Mouse (Mus musculus) lung, adult 18-20 months (tissue): Measurements from ENCODE around the gene C1qtnf1.

ENCODE experiments used
- DNase-seq, 2 experiments: peaks; one replicate each; pipeline ENCODE4 v3.0.0; 2022; ENCODE audit warnings: mixed read lengths in 2 of 2

C1qtnf1 gene

DNA sequence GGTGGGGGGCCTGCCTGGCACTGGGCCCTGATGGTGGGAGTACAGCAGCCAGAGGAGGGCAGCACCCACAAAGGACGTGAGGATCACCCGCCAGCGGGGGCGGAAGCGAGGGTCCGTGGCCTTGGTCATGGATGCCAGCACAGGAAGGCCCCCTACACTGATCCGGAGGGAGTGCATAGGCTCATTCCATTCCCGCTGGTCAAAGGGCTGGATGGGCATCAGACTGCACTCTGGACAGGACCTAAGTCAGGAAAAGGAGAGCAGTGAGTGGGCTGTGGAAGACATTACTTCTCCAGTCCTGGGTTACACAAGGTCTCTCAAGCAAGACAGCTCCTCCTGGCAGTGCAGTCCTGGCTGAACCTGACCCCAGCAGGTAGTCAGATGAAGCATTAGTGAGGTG is 16.7 kb upstream of the C1qtnf1 start:
- DNase-seq, result no peak

DNA sequence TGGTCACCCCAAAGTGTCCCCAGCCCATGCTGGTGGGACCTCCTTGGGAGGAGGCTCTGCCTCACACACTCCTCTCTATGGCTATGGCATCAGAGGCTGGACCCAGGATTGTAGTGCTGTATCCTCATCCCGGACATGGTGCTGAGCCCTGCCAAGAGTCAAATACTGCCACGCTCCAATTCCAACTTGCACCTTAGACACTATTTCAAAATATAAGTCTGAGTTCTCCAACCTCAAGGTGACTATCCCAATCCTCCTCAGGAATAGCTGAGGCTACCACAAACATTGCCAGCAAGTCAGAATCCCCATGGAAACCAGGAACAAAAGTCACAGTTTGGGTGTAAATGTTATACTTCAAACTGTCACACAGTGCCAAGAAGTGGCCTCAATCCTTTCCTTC is 15.4 kb upstream of the C1qtnf1 start:
- DNase-seq, result no peak

DNA sequence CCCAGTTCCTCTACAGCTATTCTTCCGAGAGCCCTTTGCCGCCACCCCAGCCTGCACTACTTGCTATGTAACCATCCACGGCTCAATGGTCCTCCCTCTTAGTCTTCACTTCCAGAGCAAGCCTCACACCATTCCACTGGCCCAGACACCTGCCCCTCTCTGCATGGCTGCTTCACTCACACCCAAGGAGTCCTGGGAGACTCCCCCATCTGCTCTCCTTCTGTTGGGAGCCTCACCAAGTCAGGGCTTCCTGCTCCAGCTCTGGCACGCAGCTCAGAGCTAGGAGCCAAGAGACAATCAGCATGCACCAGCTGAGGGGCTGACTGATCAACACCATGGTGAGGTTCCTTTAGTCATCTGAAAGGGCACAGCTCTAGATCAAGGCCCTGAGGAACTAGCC is 14.9 kb upstream of the C1qtnf1 start:
- no peak for DNase-seq

DNA sequence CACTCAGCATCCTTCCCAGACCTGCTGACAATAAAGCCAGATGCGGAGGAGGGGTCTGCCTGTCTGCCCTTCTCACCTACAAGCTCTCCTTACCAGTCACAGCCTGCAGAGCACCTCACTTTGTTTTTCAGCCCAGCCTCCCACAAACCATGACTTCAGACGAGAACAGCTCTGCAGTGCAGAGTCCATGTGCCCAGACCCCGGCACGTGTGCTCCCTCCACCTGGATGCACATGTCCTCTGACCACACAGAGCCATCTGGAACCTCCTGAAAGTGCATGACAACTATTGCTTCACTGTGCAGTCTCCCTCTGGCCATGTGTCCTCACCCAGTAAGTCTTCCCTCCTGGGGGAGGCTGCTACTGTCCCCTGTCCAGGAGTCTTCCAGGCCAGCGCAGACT is 13.7 kb upstream of the C1qtnf1 start:
- no peak for DNase-seq

- DNase-seq, result no peak
Measured at GRCm38 (mm10) chr11:118415630-118416029, 12.4 kb upstream of the C1qtnf1 start.

- no peak for DNase-seq
Measured at GRCm38 (mm10) chr11:118416046-118416445, 12.0 kb upstream of the C1qtnf1 start.

DNA sequence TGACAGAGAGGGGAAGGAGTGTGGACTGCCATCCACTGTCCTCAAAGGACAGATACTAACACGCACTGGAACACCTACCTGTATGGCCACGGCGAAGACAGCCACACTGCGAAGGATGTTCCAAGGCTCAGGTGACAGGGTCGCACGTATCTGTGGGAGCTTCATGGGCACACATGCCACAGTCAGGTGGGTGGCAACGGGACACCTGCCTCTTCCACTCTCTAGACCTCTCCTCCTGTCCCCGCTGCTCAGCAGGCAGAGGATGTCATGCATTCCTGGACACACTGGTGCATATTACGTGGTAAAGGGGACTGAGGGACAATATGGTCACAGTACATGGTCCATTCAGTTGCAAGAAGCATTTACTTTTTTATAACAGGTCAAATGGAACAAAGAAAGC is 10.5 kb upstream of the C1qtnf1 start:
- DNase-seq, result no peak

DNA sequence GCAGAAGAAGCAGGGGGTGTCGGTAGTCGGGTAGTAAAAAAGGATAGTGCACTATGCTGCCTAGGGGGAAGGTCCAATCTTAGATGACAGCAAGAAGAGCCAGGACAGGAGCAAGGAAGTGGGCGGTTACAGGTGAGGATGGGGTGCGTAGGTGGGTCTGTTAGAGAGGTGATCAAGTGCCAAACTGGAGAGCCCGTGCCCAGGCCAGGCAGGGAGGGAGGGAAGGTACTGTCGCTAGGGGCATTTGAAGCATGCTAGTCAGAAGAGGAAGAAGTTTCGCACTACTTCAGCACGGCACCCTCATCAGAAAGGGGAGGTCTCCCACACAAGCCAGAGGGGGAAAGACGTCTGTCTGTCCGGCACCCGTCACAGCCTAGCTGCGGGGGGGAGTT is 9.6 kb upstream of the C1qtnf1 start:
- DNase-seq, result no peak

- DNase-seq, result peak; percentile 99
Measured at GRCm38 (mm10) chr11:118418834-118419504, 9.0 kb upstream of the C1qtnf1 start, which contains the start of gene Cant1. TSS of gene Cant1 (minus strand) at chr11:118419086.

GRCm38 (mm10) chr11:118420261-118420660 is 7.7 kb upstream of the C1qtnf1 start:
- no peak for DNase-seq

DNA sequence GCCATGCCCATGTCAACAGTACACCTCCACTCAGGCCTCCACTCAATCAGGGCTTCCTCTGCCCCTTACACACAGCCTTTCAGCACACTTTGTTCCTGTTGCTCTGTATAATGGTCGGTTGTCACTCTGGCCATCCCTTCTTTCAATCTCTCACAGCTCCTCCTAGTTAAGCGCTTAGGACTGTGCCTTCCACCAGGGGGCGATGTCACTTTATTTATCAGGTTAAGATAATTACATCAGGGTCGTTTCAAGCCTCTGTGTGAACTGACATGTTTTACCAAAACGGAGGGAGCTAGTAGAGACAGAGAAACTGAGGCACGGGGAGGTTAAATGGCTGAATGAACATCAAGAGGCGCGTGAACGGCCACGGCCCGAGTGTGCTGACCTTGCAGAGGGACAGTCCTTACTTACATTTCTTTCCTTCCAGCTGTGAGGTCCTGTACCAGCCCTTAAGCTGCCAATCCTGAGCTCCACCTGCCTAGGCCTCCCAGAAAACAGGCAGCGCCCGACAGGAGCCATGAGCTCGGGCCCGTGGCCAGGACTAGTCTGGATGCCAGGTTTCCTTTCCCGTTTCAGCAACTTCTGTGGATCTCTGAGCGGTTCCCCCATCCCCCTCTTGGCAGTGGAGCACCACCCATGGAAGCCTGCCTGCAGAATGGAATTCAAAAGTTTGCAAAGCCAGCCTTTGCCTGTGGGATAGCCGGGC is 4.6 kb upstream of the C1qtnf1 start:
- DNase-seq, result peak; percentile 77 to 78

GRCm38 (mm10) chr11:118424621-118425335 is 3.2 kb upstream of the C1qtnf1 start:
- DNase-seq, result no peak

GRCm38 (mm10) chr11:118426765-118427164 is 1.2 kb upstream of the C1qtnf1 start:
- DNase-seq, result no peak

DNA sequence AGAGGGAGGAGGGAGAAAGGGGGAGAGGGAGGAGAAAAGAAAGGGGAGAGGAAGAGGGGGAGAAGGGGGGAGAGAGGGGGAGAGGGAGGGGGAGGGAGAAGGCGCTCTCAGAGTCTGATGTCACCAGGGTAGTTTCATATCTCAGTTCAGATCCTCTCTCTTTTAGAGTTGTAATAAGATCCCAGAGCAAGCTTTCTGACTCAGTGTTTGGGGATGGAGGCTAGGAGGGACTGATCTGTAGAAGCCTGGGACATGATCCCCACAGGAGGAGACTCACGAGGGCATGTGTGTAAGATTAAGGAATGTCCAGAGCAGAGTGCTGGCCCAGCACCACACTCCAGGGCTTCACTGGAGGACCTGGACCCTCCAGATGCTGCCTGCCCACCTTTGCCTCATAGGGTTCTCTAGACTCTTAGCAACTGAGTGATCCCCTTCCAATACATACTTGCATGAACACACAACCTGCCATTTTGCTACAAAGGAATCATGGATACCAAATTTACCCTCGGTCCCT is 680 bp upstream of the C1qtnf1 start:
- DNase-seq, result no peak

- DNase-seq, result no peak
Measured at GRCm38 (mm10) chr11:118428460-118428868, 461 bp downstream of the C1qtnf1 start.

GRCm38 (mm10) chr11:118428944-118429709 is 1.1 kb downstream of the C1qtnf1 start:
- DNase-seq, result no peak

GRCm38 (mm10) chr11:118430291-118430885 is 2.4 kb downstream of the C1qtnf1 start:
- no peak for DNase-seq

DNA sequence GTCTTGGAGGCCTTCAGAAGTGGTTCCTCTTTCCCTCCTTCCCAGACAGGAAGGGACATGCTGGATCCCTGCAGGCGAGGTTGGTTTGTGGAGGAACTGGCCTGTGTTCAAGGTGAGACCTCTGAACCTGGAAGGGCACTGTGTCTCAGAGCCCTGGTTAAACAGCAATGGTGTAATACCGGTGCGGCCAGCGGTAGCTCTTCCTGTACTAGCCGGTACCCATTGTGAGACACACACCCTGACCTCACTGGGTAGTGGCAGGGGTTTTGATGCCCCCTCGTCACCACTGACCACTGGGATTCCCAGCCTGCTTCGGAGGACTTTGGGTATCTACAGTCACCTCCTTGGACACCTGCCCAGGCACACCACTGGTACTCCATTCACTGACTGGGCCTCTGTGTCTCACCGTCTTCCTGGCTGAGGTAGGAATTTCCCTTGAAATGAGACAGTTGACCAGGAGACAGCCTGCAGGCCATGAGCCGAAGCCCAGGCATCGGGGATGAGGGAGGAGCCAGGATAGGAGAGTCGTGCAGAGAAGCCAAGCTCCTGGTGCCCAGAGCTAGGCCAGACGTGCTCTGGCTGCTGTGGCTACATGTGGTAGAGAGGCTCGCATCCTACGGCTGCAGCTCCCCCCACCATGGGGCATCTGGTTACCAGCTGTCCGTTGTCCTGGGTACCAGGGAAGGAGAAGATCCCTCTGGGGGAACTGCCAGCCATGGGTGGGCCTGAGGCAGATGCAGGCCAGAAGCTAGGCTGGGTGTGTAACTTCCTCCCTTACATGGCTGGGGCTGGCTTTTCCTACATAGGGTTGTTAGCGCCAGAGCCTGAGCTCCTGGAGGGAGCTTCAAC is 3.3 kb downstream of the C1qtnf1 start:
- DNase-seq, result no peak

- no peak for DNase-seq
Measured at GRCm38 (mm10) chr11:118433398-118433868, 5.4 kb downstream of the C1qtnf1 start.

GRCm38 (mm10) chr11:118434093-118434492 is 6.1 kb downstream of the C1qtnf1 start:
- DNase-seq, result no peak

DNA sequence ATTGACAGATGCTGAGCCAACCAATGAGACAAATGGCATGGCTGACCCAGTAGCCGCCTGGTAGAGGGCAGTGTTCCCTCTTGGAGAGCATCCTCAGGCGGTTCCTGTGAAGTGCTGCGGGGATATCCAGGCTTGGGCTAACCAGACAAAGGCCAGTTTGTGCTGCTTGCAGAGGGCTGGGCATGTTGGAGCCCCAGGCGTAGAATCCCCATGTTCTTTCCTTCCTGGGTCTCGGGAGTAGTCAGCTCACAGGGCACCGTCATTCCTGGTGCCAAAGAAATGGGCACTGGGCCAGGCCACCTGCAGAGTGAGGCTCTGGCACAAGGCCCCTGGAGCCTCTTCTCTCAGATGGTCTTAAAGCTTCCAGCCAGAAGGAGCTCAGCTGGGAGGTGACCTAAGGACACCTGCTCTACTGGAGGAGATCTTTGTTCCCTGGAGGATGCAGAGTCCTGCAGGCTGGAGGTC is 8.5 kb downstream of the C1qtnf1 start:
- DNase-seq, result no peak
